Mouse (Mus musculus) urinary bladder, postnatal 14 days (tissue): ENCODE data around the gene Kcnk4.
"Not testable (repeated sequence)": the region's sequence is repeated elsewhere in the genome, so short reads cannot be mapped to it uniquely, and the experiment has no call there.

Experiments
- DNase-seq: peaks from one replicate; pipeline ENCODE4 v3.0.0; 2021; ENCODE audit warnings: low spot score

The Kcnk4 gene

DNA sequence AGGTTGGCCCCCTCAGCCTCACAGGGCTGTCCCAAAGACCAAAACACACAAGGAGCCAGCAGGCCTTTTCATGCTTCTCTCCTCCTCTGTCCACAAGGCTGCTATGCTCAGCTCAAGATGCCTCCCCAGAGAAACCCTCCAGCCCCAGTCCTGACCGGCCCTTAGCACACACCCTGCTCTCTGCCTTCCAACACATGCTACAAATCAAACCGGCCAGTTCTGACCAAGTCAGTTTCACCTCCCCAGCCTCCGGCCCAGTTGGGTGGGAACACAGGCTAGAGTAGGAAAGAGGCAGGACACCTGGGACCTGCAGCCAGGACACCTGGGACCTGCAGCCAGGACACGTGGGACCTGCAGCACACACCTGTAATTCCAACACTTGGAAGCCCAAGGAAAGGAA lies 17.8 kb downstream of the Kcnk4 start:
- no peak for DNase-seq

DNA sequence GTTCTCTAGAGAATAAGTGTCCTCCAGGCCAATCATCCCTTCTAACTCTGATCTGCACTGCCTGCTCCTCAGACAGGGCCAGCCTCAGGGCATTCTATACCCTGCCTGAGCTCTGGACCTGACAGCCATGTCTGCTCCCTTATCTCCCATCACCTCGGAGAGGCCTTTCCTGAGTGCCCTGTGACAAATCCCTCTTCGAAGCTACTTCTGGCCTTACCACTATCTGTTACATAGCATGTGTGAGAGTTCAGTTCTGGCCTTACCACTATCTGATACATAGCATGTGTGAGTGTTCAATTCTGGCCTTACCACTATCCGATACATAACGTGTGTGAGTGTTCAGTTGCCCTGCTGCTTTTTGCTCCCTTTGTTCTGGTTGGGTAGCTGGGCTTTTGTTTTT lies 19.0 kb downstream of the Kcnk4 start:
- DNase-seq: no peak

DNA sequence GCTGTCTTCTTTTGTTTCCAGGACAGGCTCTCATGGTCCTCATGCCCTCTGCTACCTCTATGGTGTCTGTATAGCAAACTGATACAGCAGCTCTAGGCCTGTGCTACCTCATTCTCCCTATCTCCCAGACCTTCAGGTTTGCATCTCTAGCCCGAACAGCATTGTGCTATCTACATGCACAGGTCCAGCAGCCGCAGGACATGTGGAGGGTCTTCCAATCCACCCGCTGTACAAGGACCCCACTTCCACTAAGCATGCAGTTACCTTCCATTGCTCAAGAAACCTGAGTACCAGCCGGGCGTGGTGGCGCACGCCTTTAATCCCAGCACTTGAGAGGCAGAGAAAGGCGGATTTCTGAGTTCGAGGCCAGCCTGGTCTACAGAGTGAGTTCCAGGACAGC lies 19.8 kb downstream of the Kcnk4 start:
- DNase-seq: no peak

DNA sequence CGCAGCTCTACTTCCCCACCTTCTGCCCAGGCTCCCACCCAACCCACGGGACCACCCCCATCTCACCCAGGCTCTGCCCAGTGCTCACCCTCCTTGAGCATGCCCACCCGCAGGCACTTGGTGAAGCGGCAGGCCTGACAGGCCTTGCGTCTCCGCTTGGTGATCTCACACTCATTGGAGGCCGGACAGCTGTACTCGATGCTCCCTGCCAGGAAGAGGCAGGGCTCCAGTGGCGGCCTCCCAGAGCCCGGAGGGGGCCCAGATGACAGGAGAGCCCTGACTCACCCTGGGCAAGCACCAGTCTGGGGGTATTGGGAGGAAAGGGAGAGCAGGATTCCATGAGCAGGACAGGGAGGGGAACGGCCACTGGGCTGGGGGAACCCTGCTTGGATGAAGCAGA lies 20.3 kb downstream of the Kcnk4 start:
- DNase-seq: no peak

DNA sequence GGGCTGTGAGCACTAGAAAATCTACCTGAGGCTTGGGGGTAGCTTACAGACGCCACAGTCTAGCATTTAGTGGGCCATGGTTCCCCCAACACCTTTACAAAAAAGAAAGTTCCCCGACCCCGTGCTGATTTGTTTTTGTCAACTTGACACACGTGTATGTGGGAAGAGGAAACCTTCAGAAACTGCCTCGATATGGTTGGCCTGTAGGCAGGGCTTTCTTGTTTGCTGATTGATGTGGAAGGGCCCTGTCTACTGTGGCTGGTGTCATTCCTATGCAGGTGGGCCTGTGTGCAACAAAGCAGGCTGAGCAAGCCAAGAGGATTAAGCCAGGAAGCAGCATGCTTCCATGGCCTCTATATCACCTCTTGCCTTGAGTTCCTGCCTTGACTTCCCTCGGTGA lies 21.3 kb downstream of the Kcnk4 start:
- no peak for DNase-seq

DNA sequence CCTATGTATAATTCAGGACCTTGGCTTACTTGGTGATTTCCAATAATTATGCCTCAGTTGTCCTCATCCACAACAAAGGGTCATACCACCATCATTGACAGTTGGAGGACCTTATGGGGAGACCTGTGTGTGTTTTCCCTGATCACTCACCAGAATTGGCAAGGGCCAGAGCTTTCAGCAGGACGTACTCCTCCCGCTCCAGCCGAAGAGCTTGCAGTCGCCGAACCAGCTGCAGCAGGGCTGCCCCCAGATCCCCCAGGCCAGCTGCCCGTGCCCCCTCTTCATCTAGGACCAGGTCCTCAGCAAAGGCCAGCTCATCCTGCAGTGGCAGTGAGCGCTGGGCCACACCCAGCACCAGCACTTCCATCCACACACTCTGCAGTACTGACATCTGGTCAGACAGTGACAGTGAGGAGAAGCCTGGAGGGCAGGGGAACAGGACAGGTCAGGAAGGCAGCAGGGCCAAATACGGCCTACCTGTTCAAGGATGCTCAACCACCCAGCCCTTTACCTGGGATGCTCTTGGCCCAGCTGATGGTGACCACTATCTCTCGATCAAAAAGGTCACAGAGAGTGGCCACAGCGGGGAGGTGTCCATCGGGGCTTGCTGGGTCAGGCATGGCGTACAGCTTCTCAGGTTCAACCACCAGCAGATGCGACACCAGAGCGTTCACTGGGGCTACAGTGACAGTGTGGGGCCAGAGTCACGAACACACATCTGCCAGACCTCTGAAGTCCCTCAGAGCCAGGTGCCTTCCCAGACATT lies 21.9 kb downstream of the Kcnk4 start:
- DNase-seq: no peak

DNA sequence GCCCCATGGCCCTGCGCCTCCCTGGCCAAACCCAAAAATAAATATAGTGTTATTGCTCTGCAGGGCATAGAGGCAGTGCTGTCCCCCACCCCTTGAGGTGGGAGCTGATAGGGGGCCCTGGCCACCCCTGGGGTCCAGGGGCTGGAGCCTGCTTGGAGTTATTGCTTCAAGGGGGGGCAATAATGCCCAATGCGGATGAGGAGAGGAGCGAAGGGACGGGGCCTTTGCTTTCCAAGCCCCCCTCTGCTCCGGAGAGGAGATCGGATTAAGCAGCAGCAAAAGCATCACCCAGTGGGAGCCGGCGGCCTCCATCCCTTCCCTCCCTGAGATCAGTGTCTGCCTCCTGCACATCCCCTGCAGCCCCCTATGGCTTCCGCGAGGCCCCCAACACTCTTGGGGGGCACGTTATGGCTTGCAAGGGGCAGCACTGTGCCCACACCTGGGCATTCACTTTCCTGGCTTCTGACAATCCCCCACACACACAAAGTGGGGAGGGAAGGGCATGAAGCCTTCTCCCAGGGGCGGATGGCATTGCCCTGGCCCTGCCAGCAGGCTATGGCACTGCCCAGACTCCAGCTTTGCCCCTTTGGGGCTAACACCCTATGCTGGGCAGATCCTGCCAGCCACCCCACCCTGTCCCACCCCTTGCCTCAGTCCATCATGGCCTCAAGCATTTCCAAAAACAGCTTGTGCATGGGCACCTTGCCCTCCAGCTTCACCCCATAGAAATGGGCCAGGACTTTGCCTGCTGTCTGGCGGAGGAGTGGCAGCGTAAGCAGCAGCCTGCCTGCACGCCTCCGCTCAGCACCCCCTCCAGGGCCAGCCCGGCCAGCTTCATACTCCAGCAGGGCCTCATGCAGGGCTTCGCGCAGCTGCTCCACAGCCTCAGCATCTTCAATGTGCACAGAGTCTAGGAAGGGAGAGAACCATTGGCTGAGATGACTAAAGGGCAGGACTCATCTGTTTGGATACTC lies 22.9 kb downstream of the Kcnk4 start:
- DNase-seq: no peak

DNA sequence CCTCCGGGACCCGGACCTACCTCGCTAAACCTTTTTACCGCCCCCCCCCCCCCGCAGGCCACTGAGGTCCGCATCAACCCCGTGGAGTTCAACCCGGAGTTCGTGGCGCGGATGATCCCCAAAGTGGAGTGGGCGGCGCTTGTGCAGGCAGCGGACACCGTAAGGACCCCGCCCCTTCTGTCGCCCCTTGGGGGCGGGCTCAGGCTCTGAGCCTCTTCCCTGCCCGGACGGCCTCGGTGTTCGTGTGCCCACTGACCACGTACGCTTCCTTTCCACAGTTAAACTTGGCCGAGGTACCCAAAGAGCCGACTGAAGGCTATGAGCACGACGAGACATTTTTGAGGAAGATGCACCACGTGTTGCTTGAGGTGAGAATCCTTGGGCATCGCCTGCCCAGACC lies 24.0 kb downstream of the Kcnk4 start:
- DNase-seq: not testable (repeated sequence)

DNA sequence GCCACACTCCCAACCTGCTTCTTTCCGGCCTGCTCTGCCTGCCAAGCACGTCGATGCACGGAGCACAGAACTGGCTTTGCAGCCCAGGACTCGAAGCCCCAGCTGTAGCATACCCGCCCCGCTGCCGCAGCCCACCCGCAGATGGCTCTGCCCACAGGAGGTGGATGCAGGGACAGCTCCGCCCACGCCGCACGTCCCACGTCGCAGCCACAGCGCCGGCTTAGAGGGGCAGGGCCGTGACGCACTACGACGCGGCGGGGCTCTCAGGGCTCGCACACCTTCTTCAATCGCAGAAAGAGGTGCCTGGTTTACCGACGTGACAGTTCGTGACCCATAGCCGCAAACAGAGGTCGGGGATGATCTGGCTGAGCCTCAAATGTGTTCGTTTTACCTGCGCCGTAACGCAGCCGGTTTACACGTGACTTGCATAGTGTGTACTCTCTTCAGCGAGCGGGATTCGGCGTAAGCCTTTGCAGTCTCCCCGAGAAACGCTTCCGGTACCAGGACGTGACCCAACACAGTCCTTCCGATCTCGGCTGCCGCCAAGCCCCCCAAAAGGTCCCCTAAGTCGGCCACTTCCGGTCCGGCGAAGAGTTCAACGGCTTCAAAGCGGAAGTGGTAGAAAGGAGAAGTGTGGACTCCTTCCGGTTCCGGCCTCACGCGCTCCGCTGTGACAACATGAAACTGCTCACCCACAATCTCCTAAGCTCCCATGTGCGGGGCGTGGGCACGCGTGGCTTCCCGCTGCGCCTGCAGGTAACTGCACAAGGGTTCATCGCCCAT lies 24.6 kb downstream of the Kcnk4 start, which contains the start of the genes Trmt112 and Prdx5:
TSS of gene Trmt112 (plus strand) at position 192 of the 783 bp plus-strand sequence.
TSS of gene Prdx5 (minus strand) at position 600 of the 783 bp plus-strand sequence.
- peak; percentile 94 for DNase-seq

DNA sequence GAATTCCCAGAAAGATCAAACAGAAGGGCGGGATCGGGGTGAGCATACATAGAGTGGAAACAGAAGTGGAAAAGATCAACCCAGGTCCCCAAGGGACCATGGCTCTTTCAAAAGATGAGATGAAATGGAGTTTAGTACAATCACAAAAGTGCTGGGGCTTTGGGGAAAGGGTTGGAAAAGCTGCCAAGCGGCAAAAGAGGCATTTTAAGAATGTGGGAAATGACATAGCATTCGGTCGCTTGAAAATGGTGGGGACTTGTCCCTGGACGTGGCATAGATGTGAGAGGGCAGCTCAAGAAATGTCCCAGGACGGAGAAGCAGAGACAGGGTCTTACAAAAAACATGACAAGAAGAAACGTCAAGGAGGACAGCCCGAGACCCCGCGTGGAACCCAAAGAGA lies 25.3 kb downstream of the Kcnk4 start:
- no peak for DNase-seq

DNA sequence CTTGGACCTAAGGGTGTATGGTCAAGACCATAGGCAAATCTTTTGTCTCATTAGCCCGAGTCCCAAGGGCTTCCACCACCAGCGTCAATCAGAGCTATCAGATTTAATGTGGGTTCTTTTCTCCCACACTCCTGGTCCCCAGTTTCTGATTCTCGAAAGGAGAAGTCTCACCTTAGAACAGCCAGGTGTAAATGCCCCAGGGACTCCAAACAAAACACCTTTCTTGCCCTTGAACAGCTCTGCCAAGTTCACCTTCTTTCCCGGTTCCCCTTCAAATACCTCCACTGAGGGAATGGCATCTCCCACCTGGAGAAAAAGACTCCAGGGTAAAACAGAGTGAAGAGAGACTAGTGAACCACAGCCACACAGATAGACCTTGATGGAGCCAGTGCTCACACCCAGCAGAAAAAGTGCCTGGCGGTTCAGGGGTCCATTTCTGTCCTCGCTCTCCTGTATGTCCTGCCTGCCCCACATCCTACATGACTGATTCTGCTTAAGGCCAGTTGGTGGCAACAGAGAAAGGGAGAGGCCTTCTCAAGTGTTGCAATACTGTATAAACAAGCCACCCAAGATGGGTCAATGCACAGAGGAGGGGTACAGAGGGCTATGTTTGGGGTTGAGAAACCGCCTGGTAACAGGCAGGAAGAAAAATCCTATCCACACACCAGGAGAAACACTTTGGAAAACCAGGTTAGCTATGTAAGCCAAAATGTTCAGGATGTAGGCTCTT lies 26.3 kb downstream of the Kcnk4 start:
- DNase-seq: no peak

DNA sequence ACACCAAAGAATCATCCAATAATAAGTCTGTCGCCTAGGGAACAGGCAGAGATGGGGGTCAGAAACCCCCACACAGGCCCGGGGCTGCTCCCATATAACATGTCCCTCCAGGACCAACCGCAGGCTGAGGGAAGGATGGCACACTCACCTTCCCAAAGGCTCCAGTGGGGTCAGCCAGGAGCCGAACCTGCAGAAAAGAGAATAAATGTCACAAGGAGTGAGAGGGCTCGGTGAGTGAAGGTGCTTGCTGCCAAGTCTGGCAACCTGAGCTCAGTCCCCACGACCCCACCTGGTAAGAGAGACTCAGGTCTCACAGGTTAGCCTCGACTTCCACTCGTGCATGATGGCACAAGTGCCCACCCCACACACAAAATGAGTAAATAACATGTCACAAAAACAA lies 27.2 kb downstream of the Kcnk4 start:
- DNase-seq: no peak

DNA sequence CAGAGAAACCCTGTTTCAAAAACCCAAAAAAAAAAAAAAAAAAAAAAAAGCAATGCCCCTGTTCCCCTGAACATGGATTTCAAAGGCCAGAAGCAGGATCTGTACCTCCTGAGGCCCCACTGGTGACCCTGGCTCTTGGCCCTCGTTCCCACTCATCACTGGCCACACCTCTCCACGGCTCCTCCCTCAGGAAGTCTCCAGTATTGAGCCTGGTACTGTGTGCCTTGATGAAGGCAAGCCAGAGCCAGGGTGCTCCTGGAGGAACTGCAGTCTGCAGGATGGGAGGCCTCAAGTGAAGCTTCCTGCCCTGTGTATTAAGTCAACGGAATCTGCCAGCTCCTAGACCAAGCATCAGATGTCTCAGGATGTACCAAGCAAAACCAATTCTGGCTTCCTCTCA lies 28.1 kb downstream of the Kcnk4 start:
- no peak for DNase-seq

DNA sequence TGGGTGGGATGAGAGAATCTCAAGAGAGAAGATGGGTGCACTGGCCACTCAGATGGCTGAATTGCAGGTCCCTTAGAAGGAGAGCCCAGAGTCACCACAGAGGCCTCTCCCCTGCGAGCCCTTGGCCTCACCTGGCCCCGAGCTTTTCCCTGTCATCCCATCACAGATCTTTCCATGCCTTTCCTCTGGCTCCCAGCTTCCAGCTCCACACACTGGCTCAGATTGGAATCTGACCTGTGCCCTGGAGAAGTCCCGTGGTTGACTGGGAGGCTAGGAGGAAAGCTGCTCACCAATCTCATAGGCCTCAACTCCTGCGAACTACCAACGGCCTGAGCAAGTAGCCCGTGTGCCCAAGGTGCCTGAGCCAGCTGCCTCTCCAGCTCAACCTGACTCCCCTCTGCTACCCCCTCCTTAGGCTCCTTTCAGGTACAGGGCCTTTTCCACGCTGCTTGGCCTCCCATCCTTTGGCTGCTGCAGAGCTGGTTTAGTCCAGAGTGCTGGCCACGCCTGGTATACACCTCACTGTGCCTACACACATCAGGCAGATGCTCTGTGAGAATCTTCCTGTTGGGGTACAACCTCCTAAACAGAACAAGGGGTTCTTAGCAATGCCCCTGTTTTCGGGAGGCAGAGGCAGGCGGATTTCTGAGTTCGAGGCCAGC lies 28.7 kb downstream of the Kcnk4 start:
- no peak for DNase-seq

DNA sequence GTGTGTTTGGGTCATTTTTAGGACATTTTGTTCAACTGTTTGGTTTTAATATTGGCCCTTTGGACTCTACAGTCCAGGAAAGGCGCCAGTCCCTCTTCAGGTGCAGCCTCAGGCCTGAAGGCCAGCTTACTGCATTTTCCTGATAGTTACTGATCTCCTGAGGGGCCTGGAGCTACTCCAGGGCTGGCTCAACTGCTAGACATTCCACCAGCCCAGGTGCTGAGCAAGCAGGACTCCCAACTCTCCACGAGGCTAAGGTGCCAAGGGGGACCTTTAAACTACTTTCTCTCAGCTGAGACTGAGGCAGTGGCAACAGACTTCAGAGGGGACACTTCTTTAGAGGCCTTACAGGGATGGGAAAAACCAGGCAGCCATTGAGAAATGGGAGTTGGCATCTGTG lies 29.5 kb downstream of the Kcnk4 start:
- DNase-seq: no peak

DNA sequence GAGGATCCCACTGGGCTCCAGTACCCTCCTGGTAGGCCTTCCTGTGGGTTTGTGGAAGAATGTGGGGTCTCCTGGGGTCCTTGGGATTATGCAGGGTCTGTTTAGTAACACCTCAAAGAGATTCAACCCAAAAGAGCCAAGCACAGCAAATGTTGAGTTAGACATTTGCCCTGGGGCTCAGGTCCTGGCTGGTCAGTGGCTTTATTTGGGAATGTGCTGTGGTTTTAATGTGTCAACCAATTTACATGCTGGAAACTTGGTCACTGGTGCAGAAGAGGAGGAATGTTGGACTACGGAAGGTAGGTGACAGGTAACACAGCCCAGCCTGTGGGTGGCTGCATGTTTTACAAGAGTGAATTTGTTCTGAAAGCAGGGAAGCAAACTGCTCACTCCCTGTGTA lies 31.3 kb downstream of the Kcnk4 start:
- no peak for DNase-seq

DNA sequence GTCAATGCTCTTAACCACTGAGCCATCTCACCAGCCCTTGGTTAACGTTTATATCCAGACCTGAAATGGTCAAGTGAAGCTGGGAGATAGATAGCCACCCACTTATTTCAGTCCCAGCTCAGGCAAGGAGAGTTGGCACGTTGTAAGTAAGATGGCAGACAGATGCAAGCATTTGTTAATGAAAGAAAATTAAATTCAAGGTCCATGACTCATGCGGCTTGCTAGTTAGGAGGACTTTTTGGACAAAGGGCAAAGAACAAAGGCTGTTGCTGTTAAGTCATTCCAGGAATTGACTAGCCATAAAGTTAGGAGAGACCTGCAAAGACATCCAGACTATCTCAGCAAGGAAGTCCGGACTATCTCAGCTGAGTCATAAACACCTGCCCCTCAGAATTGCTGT lies 34.7 kb downstream of the Kcnk4 start:
- no peak for DNase-seq

DNA sequence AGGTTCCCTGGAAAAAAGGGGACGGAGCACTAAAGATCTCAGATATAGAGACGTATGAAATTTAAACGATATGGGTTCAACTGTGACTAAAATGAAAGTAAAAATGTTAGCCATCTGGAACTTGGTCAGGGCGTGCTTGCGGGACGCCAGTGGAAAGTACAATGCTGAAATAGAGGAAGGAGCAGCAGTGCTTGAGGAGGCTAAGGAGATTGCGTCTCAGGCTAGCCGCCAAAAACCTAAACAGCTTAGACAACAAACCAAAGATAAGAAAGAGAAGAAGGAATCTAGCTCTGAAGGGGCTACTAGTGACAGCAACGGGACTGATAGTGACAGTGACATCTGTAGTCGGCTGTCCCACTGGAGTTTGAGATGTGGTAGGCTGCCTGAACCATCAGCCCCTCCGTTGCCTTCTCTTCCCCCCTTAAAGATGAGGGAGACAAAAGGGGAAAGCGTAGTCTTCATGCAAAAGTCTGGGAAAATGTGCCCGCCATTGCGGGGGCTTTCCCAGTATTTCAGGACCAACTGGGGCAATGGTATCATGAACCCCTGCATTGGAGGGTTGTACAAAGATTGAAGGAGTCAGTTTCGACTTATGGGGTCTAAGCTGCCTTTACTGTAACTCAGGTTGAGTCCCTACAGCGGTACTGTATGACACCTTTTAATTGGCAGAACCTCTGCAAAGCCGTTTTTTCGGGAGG lies 38.6 kb downstream of the Kcnk4 start:
- not testable (repeated sequence) for DNase-seq

DNA sequence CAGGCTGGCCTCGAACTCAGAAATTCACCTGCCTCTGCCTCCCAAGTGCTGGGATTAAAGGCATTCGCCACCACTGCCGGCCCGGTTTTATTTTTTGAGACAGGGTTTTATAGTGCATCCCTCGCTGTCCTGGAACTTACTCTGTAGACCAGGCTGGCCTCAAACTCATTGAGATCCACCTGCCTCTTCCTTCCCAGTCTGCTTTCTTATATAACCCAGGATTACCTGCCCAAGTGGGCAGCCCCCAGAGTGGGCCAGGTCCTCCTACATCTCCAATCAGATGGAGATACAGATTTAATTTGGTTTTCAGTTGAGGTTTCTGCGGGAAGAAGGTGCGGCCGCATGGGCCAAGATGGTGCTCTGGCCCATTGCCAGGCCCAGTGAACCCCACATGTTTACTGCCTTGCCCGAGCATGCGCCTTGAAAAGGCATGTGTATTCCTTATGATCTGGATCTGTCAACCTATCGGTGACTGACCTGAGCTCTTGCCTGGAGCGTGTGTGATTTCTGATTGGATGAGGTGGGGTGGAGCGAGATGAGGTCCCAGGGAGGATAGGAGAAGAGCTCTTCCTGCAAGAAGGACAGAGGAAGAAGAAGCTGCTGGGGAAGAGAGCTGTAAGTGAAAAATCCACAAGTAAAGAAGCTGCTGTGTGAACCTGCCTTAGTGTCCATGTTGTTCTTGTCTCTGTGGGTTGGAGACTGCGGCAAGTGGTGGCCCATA lies 40.4 kb downstream of the Kcnk4 start:
- DNase-seq: no peak

DNA sequence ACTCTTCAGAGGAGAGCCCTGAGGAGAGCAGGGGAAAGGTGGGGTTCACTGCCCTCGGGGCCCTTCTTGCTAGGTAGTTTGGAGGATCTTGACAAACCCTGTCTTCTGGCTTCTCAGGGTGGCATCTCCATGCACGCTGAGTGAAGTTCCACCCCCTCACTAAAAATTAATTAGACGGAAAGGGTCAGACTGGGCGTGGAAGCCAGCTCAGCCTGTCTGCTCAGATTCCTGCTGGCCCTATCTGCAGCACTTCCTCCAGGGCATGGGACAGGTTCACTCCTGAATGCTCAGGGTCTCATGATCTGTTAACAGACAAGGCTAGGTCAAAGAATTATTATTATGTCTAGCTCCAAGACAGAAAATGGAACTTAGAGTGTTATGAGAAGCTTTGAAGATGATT lies 41.8 kb downstream of the Kcnk4 start:
- DNase-seq: peak; percentile 75
